Mouse (Mus musculus) forebrain, embryonic 13.5 days (tissue): ENCODE results near the gene Ciapin1. TPM values are rescaled to one million over a fixed set of nuclear protein-coding genes. Genes with fewer than 3 reads are reported as not detected.

Experiments used
- ATAC-seq: fragments of 200-750 bp; cut with Nextera tagmentation; 2 replicates; pipeline ENCODE4 v1.8.0; 2017
- H3K27ac ChIP-seq: fragments of 300-500 bp; sonication (generic); 2 replicates; pipeline ENCODE4 v1.5.1; 2015; ENCODE audit warnings: inconsistent platforms, mild to moderate bottlenecking, moderate library complexity
- H3K27me3 ChIP-seq: fragments of 300-500 bp; sonication (generic); 2 replicates; pipeline ENCODE4 v1.6.1; 2015; ENCODE audit warnings: mild to moderate bottlenecking, inconsistent platforms
- H3K36me3 ChIP-seq: fragments of 300-500 bp; sonication (generic); 2 replicates; pipeline ENCODE4 v1.6.1; 2015; ENCODE audit warnings: mild to moderate bottlenecking, inconsistent platforms; ENCODE audit not compliant: poor library complexity, severe bottlenecking
- H3K4me1 ChIP-seq: fragments of 300-500 bp; sonication (generic); 2 replicates; pipeline ENCODE4 v1.6.1; 2015; ENCODE audit warnings: inconsistent platforms
- H3K4me2 ChIP-seq: fragments of 300-500 bp; sonication (generic); 2 replicates; pipeline ENCODE4 v1.6.1; 2015; ENCODE audit warnings: inconsistent platforms, mild to moderate bottlenecking, moderate library complexity
- H3K4me3 ChIP-seq: fragments of 300-500 bp; sonication (generic); 2 replicates; pipeline ENCODE4 v1.5.1; 2015; ENCODE audit warnings: mild to moderate bottlenecking, inconsistent platforms
- H3K9ac ChIP-seq: fragments of 300-500 bp; sonication (generic); 2 replicates; pipeline ENCODE4 v1.6.1; 2015; ENCODE audit warnings: mild to moderate bottlenecking, inconsistent platforms
- H3K9me3 ChIP-seq: fragments of 300-500 bp; sonication (generic); replicated peaks from 2 replicates; pipeline ENCODE4 v1.6.1; 2016; ENCODE audit warnings: inconsistent platforms
- WGBS: fragments of 180-500 bp; shearing (Covaris S2); methylation state at CpG from one replicate; pipeline ENCODE4 v1.1.7; 2015; 5-methylcytosine and 5-hydroxymethylcytosine counted together
- polyA plus RNA-seq: library from polyadenylated mRNA; unstranded; fragments of >200 nt; fragmentation: Nextera tagmentation; extraction: Ambion mirVana; gene quantifications from 2 replicates; pipeline ENCODE4 v1.2.1, GENCODE M21; 2015

Ciapin1 gene
- polyA plus RNA-seq, 1 experiment from 2014 or later, result 162 TPM

- Histone ChIP-seq H3K27ac (no peak overlapping the region), H3K4me2 (no peak overlapping the region), H3K4me1 (no peaks in the 10 kb centered on the region), H3K4me3 (no peak overlapping the region), H3K27me3 (no peaks in the 10 kb centered on the region), H3K9me3 (no peaks in the 10 kb centered on the region), H3K36me3 (peaks cover 24% of the 10 kb centered on the region), H3K9ac (no peak overlapping the region)
- no peak for ATAC-seq
- WGBS, result 93% methylated on average over 11 of the region's 11 CpGs
These were observed 20.2 kb downstream of the Ciapin1 start for GRCm38 (mm10) chr8:94817933-94818332.

DNA sequence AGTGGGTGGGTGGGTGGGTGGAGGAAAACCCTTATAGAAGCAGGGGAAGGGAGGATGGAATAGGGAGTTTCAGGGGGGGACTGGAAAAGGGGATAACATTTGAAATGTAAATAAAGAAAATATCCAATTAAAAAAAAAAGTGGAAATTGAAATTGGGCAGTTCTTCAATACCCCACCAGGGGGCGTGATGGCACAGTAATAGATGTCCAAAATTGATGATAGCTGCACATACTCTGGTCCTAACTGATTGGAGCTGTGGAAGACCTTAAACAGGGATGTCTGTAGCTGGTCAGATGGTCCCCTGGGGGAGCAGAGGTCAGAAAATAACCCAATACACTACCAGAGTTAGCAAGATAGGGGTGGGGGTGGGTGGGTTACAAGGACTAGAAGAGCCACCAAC, 23.6 kb downstream of the Ciapin1 start:
- Histone ChIP-seq H3K27me3 (no peaks in the 10 kb centered on the region), H3K36me3 (no peaks in the 10 kb centered on the region), H3K4me2 (no peak overlapping the region), H3K9ac (no peak overlapping the region), H3K4me1 (peaks cover 6% of the 10 kb centered on the region; the same call in 1 of the 2 replicates), H3K27ac (no peak overlapping the region), H3K9me3 (no peaks in the 10 kb centered on the region), H3K4me3 (no peak overlapping the region)
- WGBS, result 0% methylated on average over 1 of the region's 1 CpGs
- ATAC-seq, result no peak

GRCm38 (mm10) chr8:94812645-94813098, 25.5 kb downstream of the Ciapin1 start:
- Histone ChIP-seq H3K27ac (peak overlapping the region; percentile 10; the same call in 1 of the 2 replicates), H3K27me3 (no peaks in the 10 kb centered on the region), H3K4me1 (peaks cover 6% of the 10 kb centered on the region; the same call in 1 of the 2 replicates), H3K4me3 (peak overlapping the region; percentile 26), H3K4me2 (peak overlapping the region; percentile 49), H3K36me3 (no peaks in the 10 kb centered on the region), H3K9ac (peak overlapping the region; percentile 36), H3K9me3 (no peaks in the 10 kb centered on the region)
- ATAC-seq, result peak; percentile 76
- WGBS, result 26% methylated on average over 6 of the region's 6 CpGs

DNA sequence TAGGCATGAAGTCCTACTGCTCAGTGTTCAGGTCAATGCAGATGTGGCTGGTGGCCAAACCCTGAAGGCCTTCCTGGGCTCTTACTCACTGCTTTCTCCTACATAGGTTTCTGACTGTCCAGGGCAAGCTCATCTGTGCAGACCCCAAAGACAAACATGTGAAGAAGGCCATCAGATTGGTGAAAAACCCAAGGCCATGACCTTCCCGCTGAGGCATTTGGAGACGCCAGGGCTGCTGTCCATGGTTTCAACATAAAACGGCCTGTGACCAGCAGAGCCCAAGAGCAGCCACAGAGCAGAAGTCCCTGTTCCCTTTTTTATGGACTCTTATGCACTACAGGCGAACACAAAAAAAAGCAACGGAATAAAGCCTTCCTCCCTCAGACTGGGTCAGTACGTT, 26.5 kb downstream of the Ciapin1 start:
- no peak overlapping the region for H3K4me2 ChIP-seq
- H3K9ac ChIP-seq, result no peak overlapping the region
- H3K4me1 ChIP-seq, result peaks cover 6% of the 10 kb centered on the region; the same call in 1 of the 2 replicates
- 85% methylated on average over 6 of the region's 6 CpGs for WGBS
- H3K9me3 ChIP-seq, result no peaks in the 10 kb centered on the region
- H3K36me3 ChIP-seq, result no peaks in the 10 kb centered on the region
- H3K27ac ChIP-seq, result no peak overlapping the region
- no peaks in the 10 kb centered on the region for H3K27me3 ChIP-seq
- H3K4me3 ChIP-seq, result no peak overlapping the region
- ATAC-seq, result no peak

- no peak overlapping the region for H3K9ac ChIP-seq
- WGBS, result 85% methylated on average over 5 of the region's 5 CpGs
These were observed 27.3 kb downstream of the Ciapin1 start for GRCm38 (mm10) chr8:94810855-94811254.

GRCm38 (mm10) chr8:94810153-94810552, 28.0 kb downstream of the Ciapin1 start, which contains the start of gene Ccl17:
Ccl17 (plus strand) TSS chr8:94810453.
- Histone ChIP-seq H3K4me1 (peaks cover 6% of the 10 kb centered on the region; the same call in 1 of the 2 replicates), H3K36me3 (no peaks in the 10 kb centered on the region), H3K9ac (no peak within 1 kb of the TSS), H3K27me3 (no peaks in the 10 kb centered on the region), H3K27ac (no peak within 1 kb of the TSS), H3K4me3 (no peak within 1 kb of the TSS), H3K4me2 (no peak within 1 kb of the TSS), H3K9me3 (no peaks in the 10 kb centered on the region)
- ATAC-seq, result no peak
- 84% methylated on average over 3 of the region's 3 CpGs for WGBS

More at GRCm38 (mm10) chr8:94810855-94811254, 27.3 kb downstream of the Ciapin1 start:
- no peak overlapping the region for H3K4me3 ChIP-seq
- H3K36me3 ChIP-seq, result no peaks in the 10 kb centered on the region
- H3K27me3 ChIP-seq, result no peaks in the 10 kb centered on the region
- no peak overlapping the region for H3K4me2 ChIP-seq
- H3K9me3 ChIP-seq, result no peaks in the 10 kb centered on the region
- H3K4me1 ChIP-seq, result peaks cover 6% of the 10 kb centered on the region; the same call in 1 of the 2 replicates
- no peak overlapping the region for H3K27ac ChIP-seq
- ATAC-seq, result no peak

- 86% methylated on average over 6 of the region's 6 CpGs for WGBS
- Histone ChIP-seq H3K4me2 (no peak overlapping the region), H3K9ac (no peak overlapping the region), H3K27ac (no peak overlapping the region), H3K4me1 (peaks cover 6% of the 10 kb centered on the region; the same call in 1 of the 2 replicates), H3K4me3 (no peak overlapping the region), H3K36me3 (no peaks in the 10 kb centered on the region), H3K27me3 (no peaks in the 10 kb centered on the region), H3K9me3 (no peaks in the 10 kb centered on the region)
- no peak for ATAC-seq
These were observed 29.8 kb downstream of the Ciapin1 start for GRCm38 (mm10) chr8:94808372-94808771.

DNA sequence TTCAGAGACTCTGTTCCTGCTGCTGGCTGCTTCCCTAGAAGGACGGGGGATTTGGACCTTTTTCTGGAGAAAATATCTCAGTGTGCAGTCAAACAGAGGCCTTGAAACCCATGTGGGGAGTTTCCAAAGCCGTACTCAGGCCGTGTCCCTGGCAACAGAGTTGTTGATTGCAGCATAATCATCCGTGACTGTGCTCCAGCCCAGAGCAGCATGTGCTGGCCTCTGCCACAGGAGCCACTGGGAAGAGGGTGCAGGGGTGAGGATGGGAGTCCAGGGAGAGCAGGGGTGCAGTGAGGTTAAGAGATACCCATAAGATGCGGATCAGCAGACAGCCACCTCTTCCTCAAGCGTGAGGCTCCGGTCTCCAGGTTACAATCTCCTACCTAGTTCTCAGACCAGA, 30.7 kb downstream of the Ciapin1 start:
- Histone ChIP-seq H3K4me2 (no peak overlapping the region), H3K36me3 (no peaks in the 10 kb centered on the region), H3K27ac (no peak overlapping the region), H3K9me3 (no peaks in the 10 kb centered on the region), H3K4me1 (peaks cover 4% of the 10 kb centered on the region; the same call in 1 of the 2 replicates), H3K27me3 (no peaks in the 10 kb centered on the region), H3K9ac (no peak overlapping the region; the same call in 1 of the 2 replicates), H3K4me3 (no peak overlapping the region)
- no peak for ATAC-seq
- WGBS, result 72% methylated on average over 7 of the region's 7 CpGs

DNA sequence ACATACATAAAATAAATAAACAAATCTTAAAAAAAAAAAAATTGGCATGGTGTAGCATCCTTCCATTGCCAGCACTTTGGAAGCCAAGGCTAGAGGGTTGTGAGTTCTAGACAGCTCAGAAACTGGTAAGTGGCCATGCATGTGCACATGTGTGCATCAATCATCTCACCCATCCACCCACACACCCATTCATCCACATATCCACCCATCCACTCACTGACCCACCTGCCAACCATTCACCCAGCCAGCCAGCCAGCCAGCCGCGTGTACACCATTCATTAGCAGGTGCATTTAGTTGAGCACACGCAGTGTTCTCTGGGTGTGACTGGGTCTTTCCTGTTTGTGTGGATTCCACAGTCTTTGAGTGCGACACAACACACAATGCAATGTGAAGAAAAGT, 32.3 kb downstream of the Ciapin1 start:
- H3K36me3 ChIP-seq, result no peaks in the 10 kb centered on the region
- no peaks in the 10 kb centered on the region for H3K9me3 ChIP-seq
- H3K9ac ChIP-seq, result no peak overlapping the region
- no peak overlapping the region for H3K4me2 ChIP-seq
- WGBS, result 60% methylated on average over 4 of the region's 4 CpGs
- no peaks in the 10 kb centered on the region for H3K4me1 ChIP-seq
- H3K4me3 ChIP-seq, result no peak overlapping the region
- H3K27ac ChIP-seq, result no peak overlapping the region
- no peaks in the 10 kb centered on the region for H3K27me3 ChIP-seq
- no peak for ATAC-seq

DNA sequence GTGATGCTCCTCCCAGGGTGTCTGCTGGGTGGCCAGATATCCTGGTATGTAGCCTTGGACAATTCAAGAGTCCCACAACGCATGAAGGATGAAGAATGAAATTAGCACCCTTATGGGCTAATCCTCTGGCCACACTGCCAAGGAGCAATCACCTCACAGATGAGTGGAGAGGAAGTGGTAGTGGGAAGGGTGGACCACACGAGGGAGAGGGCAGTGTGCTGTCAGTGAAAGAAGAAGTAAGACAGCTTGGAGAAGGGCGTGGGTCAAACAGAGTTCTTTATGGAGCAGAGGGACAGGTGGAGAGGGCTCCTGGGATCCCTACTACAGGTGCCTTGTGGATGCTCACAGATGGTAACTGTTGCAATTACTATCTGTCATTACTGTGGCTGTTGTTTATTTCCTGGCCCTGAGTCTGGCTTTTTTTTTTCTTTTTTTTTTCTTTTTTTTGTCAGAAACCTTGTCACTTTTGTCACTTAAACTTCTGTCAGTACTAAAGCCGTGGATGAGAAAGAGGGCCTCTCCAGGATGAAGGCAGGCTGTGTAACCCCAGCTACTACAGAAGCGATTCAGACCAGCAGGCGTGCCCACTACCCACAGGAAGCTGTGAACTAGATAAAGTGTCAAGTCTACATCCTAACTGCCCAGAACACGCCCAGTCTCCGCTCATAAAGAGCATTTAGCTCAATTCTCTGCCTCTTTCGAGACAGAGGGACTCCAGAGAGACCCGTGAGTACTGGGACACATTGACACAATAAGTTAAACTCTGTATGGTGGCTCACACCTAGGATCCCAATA, 33.4 kb downstream of the Ciapin1 start:
- H3K4me1 ChIP-seq, result no peaks in the 10 kb centered on the region
- H3K4me2 ChIP-seq, result no peak overlapping the region
- H3K4me3 ChIP-seq, result no peak overlapping the region
- H3K9ac ChIP-seq, result no peak overlapping the region
- no peaks in the 10 kb centered on the region for H3K36me3 ChIP-seq
- no peaks in the 10 kb centered on the region for H3K27me3 ChIP-seq
- no peaks in the 10 kb centered on the region for H3K9me3 ChIP-seq
- no peak for ATAC-seq
- no peak overlapping the region for H3K27ac ChIP-seq
- WGBS, result 76% methylated on average over 10 of the region's 10 CpGs

DNA sequence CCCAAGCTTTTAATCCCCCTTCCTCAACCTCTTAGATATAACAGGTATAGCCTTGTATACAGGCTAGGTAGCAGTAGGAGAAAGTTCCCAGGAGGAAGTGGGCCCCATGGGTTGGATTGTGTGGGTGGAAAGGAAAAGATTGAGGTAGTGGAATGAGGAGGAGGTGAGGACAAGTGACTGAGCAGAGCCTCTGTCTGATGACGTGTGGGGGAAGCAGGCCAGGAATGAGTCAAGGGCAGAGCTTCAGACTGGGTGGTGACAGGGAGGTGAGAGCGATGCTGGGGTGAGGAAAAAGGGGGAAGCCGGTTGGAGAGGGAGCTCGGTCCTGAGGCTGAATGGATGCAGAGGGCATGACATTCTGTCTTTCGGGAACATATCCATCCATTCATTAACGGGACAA, 34.6 kb downstream of the Ciapin1 start:
- H3K4me3 ChIP-seq, result no peak overlapping the region
- H3K9me3 ChIP-seq, result no peaks in the 10 kb centered on the region
- H3K4me1 ChIP-seq, result no peaks in the 10 kb centered on the region
- no peak for ATAC-seq
- no peak overlapping the region for H3K4me2 ChIP-seq
- H3K27ac ChIP-seq, result no peak overlapping the region
- H3K27me3 ChIP-seq, result no peaks in the 10 kb centered on the region
- H3K36me3 ChIP-seq, result no peaks in the 10 kb centered on the region
- no peak overlapping the region for H3K9ac ChIP-seq
- 81% methylated on average over 6 of the region's 6 CpGs for WGBS

- Histone ChIP-seq H3K4me2 (no peak overlapping the region), H3K9me3 (no peaks in the 10 kb centered on the region), H3K4me1 (no peaks in the 10 kb centered on the region), H3K27ac (no peak overlapping the region), H3K36me3 (no peaks in the 10 kb centered on the region), H3K27me3 (no peaks in the 10 kb centered on the region), H3K4me3 (no peak overlapping the region), H3K9ac (no peak overlapping the region)
- no peak for ATAC-seq
- WGBS, result 81% methylated on average over 4 of the region's 4 CpGs
These were observed 35.8 kb downstream of the Ciapin1 start for GRCm38 (mm10) chr8:94802375-94802774.
